Mouse (Mus musculus): ENCODE results near the gene Sdhb. TPM values are rescaled to one million over a fixed set of nuclear protein-coding genes. Genes with fewer than 3 reads are reported as not detected.

The Sdhb gene
- polyA plus RNA-seq, 1 experiment from 2014 or later: 401 TPM

DNA sequence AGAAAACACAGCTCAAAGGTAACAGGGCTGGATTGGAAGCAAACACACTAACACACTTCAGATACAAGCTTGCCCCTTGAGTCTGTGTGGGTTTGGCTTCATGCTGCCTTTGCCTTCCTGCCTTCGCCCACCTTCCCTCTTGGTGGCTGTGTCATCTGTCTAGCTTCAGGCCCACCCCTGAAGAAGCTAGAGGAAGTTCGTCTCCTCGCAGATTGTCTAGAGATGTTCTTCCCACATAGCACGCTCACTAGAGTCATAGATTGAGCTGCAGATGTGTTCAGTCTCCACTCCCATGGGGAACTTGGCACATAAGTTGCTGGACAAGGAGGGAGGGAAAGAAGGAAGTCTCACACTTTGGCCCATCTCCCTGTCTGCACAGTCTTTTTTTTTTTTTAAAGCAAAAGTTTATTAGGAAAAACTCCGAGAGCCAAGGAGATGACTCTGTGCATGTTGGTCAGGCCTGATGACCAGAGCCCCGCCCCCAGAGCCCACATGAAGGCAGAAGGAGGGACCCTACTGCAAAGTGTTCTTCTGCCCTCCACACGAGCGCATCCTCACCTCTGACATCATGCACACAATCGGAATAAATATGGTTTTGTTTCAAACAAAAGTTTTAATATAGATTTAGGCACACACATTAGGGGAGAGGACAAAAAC lies 3.1 kb downstream of the Sdhb start:
- peaks cover 16% of the 10 kb centered on the region for H3K36me3 ChIP-seq (ENCODE audit: control insufficient read depth, insufficient read depth, low read length)
- H3K4me1 ChIP-seq (ENCODE audit: control insufficient read depth, insufficient read depth, low read length): peaks cover 21% of the 10 kb centered on the region
- H3K27me3 ChIP-seq (ENCODE audit: control insufficient read depth, insufficient read depth, low read length): no peaks in the 10 kb centered on the region
- H3K9me3 ChIP-seq (replicated peaks; ENCODE audit: control insufficient read depth, low read length): no peaks in the 10 kb centered on the region
- ATAC-seq (ENCODE audit: insufficient read depth, low FRiP score): no peak
- WGBS: 70% methylated on average over 9 of the region's 9 CpGs
- H3K27ac ChIP-seq (ENCODE audit: low read length): peak overlapping the region; percentile 79
- 0 out of 2 replicates have a peak overlapping the region, but pooled peaks have one; percentile 46 for H3K9ac ChIP-seq (ENCODE audit: low read length)
- no peak overlapping the region for H3K4me2 ChIP-seq (ENCODE audit: low read depth, low read length)
- H3K4me3 ChIP-seq (replicated peaks; ENCODE audit: low read length): no peak overlapping the region

DNA sequence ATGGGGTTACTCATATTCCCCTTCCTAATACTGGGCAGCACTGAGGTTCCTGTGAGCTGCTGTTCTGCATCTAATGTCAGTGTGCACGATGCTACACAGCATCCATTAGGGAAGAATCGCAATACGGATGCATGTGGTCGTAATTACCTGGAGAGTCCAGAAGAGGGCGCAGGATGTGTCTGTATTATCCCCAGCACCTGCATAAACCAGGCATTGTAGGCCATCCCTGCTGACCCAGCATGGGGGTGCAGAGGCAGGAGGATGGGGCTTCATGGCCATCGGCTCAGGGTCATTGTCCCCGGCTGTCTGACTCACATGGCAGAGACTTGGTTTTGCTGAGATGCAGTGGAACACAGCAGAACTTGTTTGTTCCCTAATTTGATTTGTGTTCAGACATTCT lies 3.6 kb downstream of the Sdhb start:
- Histone ChIP-seq H3K36me3 (ENCODE audit: control insufficient read depth, insufficient read depth, low read length) (peaks cover 16% of the 10 kb centered on the region), H3K4me2 (ENCODE audit: low read depth, low read length) (no peak overlapping the region), H3K9ac (ENCODE audit: low read length) (no peak overlapping the region), H3K27me3 (ENCODE audit: control insufficient read depth, insufficient read depth, low read length) (no peaks in the 10 kb centered on the region), H3K4me3 (replicated peaks; ENCODE audit: low read length) (no peak overlapping the region), H3K4me1 (ENCODE audit: control insufficient read depth, insufficient read depth, low read length) (peaks cover 21% of the 10 kb centered on the region), H3K9me3 (replicated peaks; ENCODE audit: control insufficient read depth, low read length) (no peaks in the 10 kb centered on the region), H3K27ac (ENCODE audit: low read length) (peak overlapping the region; percentile 31; the same call in 1 of the 2 replicates)
- 20% methylated on average over 7 of the region's 7 CpGs for WGBS
- no peak for ATAC-seq (ENCODE audit: insufficient read depth, low FRiP score)

DNA sequence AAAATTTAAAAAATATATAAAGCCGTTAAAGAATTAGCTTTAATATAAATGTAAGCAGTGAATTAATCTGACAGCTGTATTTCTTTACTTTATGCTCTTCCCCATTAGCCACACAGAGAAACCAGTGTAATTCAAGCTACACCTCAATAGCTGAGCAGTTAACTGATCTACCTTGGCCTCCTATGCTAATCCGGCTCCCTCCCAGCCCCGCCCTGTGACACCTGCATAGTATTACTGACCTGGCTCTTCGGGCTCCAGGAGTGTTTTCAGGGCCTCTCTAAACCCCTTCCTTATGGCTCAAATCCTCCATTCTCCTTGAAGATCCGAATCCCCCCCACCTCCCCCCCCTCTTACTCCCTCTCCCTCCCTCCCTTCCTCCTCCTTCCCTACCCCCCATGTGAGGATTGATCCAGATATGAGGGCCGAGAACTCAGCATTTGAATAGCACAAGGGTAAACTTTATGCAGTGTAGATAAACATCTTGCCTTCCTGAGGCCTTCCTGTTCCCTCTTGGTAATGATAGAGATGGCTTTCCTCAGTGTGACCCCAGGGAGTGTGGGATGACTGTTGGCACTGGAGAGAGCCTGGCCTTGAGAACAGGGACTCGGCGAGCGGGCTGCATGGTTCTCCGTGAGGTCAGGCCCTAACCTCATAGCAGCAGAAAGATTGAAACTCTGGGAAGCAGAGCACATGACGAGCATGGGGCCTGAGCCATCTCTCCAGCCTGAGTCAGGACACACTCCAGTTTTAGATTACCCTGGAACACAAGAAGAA lies 6.6 kb downstream of the Sdhb start:
- Histone ChIP-seq H3K27me3 (ENCODE audit: control insufficient read depth, insufficient read depth, low read length) (no peaks in the 10 kb centered on the region), H3K9me3 (replicated peaks; ENCODE audit: control insufficient read depth, low read length) (no peaks in the 10 kb centered on the region), H3K9ac (ENCODE audit: low read length) (no peak overlapping the region), H3K27ac (ENCODE audit: low read length) (no peak overlapping the region), H3K36me3 (ENCODE audit: control insufficient read depth, insufficient read depth, low read length) (peaks cover 27% of the 10 kb centered on the region), H3K4me3 (replicated peaks; ENCODE audit: low read length) (no peak overlapping the region), H3K4me1 (ENCODE audit: control insufficient read depth, insufficient read depth, low read length) (peaks cover 15% of the 10 kb centered on the region), H3K4me2 (ENCODE audit: low read depth, low read length) (no peak overlapping the region)
- WGBS: 74% methylated on average over 11 of the region's 11 CpGs
- no peak for ATAC-seq (ENCODE audit: insufficient read depth, low FRiP score)

- no peak overlapping the region for H3K4me2 ChIP-seq (ENCODE audit: low read depth, low read length)
- 70% methylated on average over 13 of the region's 13 CpGs for WGBS
- no peak overlapping the region for H3K4me3 ChIP-seq (replicated peaks; ENCODE audit: low read length)
- H3K36me3 ChIP-seq (ENCODE audit: control insufficient read depth, insufficient read depth, low read length): peaks cover 43% of the 10 kb centered on the region
- no peaks in the 10 kb centered on the region for H3K9me3 ChIP-seq (replicated peaks; ENCODE audit: control insufficient read depth, low read length)
- no peaks in the 10 kb centered on the region for H3K27me3 ChIP-seq (ENCODE audit: control insufficient read depth, insufficient read depth, low read length)
- H3K9ac ChIP-seq (ENCODE audit: low read length): no peak overlapping the region
- ATAC-seq (ENCODE audit: insufficient read depth, low FRiP score): peak; percentile 19; the same call in 1 of the 2 replicates
- H3K27ac ChIP-seq (ENCODE audit: low read length): peak overlapping the region; percentile 42; the same call in 1 of the 2 replicates
- no peaks in the 10 kb centered on the region for H3K4me1 ChIP-seq (ENCODE audit: control insufficient read depth, insufficient read depth, low read length)
Measured at GRCm38 (mm10) chr4:140971691-140972090, 10.7 kb downstream of the Sdhb start.

GRCm38 (mm10) chr4:140974408-140974807 lies 13.4 kb downstream of the Sdhb start:
- Histone ChIP-seq H3K9me3 (replicated peaks; ENCODE audit: control insufficient read depth, low read length) (no peaks in the 10 kb centered on the region), H3K4me2 (ENCODE audit: low read depth, low read length) (no peak overlapping the region), H3K9ac (ENCODE audit: low read length) (no peak overlapping the region), H3K4me1 (ENCODE audit: control insufficient read depth, insufficient read depth, low read length) (0 out of 2 replicates have a peak, but pooled peaks cover 4% of the 10 kb centered on the region), H3K4me3 (replicated peaks; ENCODE audit: low read length) (no peak overlapping the region), H3K27ac (ENCODE audit: low read length) (no peak overlapping the region), H3K36me3 (ENCODE audit: control insufficient read depth, insufficient read depth, low read length) (peaks cover 39% of the 10 kb centered on the region), H3K27me3 (ENCODE audit: control insufficient read depth, insufficient read depth, low read length) (no peaks in the 10 kb centered on the region)
- WGBS: 95% methylated on average over 6 of the region's 6 CpGs
- no peak for ATAC-seq (ENCODE audit: insufficient read depth, low FRiP score)

- 89% methylated on average over 7 of the region's 7 CpGs for WGBS
Measured at GRCm38 (mm10) chr4:140975356-140975755, 14.4 kb downstream of the Sdhb start.

GRCm38 (mm10) chr4:140977278-140977677 lies 16.3 kb downstream of the Sdhb start:
- ATAC-seq (ENCODE audit: insufficient read depth, low FRiP score): 0 out of 2 replicates have a peak, but pooled peaks have one; percentile 23
- Histone ChIP-seq H3K9ac (ENCODE audit: low read length) (peak overlapping the region; percentile 37), H3K27ac (ENCODE audit: low read length) (peak overlapping the region; percentile 79), H3K27me3 (ENCODE audit: control insufficient read depth, insufficient read depth, low read length) (no peaks in the 10 kb centered on the region), H3K4me2 (ENCODE audit: low read depth, low read length) (0 out of 2 replicates have a peak overlapping the region, but pooled peaks have one; percentile 10), H3K9me3 (replicated peaks; ENCODE audit: control insufficient read depth, low read length) (0 out of 2 replicates have a peak, but pooled peaks cover 3% of the 10 kb centered on the region), H3K36me3 (ENCODE audit: control insufficient read depth, insufficient read depth, low read length) (peaks cover 31% of the 10 kb centered on the region; the same call in 1 of the 2 replicates), H3K4me3 (replicated peaks; ENCODE audit: low read length) (no peak overlapping the region), H3K4me1 (ENCODE audit: control insufficient read depth, insufficient read depth, low read length) (0 out of 2 replicates have a peak, but pooled peaks cover 4% of the 10 kb centered on the region)
- WGBS: 74% methylated on average over 10 of the region's 10 CpGs

More at GRCm38 (mm10) chr4:140975356-140975755, 14.4 kb downstream of the Sdhb start:
- Histone ChIP-seq H3K9ac (ENCODE audit: low read length) (no peak overlapping the region), H3K9me3 (replicated peaks; ENCODE audit: control insufficient read depth, low read length) (no peaks in the 10 kb centered on the region), H3K4me3 (replicated peaks; ENCODE audit: low read length) (no peak overlapping the region), H3K27ac (ENCODE audit: low read length) (no peak overlapping the region), H3K4me2 (ENCODE audit: low read depth, low read length) (no peak overlapping the region), H3K27me3 (ENCODE audit: control insufficient read depth, insufficient read depth, low read length) (no peaks in the 10 kb centered on the region), H3K4me1 (ENCODE audit: control insufficient read depth, insufficient read depth, low read length) (0 out of 2 replicates have a peak, but pooled peaks cover 4% of the 10 kb centered on the region), H3K36me3 (ENCODE audit: control insufficient read depth, insufficient read depth, low read length) (peaks cover 41% of the 10 kb centered on the region)
- no peak for ATAC-seq (ENCODE audit: insufficient read depth, low FRiP score)

DNA sequence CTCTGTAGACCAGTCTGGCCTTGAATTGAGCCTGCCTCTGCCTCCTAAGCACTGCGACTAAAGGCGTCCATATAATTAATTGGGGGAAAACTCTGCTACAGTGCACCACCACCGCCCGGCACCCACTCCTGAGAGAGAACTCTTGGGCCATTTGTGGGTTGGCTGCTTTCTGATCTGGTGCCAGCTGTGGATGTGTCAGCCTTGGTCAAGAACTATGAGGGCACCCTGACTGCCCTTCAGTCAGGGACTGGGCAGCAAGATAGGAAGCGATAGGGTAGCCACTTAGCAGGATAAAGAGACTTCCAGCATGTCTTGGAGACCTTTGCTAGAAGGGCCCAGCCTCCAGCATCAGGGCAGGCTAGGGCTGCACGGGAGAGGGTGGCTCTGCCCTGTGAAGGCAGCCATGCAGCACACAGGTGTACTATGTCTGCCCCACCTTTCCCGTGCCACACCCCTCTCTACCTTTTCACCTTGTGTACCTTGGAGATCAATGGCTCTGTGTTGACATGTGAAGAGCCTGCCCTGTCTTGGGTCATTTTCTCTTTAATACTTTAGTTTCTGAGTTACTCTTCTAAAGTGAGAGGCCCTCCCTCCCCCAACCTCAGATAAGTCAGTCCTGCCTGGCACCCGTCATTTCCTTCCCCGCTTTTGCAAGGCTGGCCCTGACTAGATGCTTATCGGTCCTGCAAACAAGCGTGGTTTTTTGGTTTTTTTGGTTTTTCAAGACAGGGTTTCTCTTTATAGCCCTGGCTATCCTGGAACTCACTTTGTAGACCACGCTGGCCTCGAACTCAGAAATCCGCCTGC lies 17.1 kb downstream of the Sdhb start:
- ATAC-seq (ENCODE audit: insufficient read depth, low FRiP score): peak; percentile 63
- no peaks in the 10 kb centered on the region for H3K27me3 ChIP-seq (ENCODE audit: control insufficient read depth, insufficient read depth, low read length)
- no peak overlapping the region for H3K4me2 ChIP-seq (ENCODE audit: low read depth, low read length)
- 0 out of 2 replicates have a peak overlapping the region, but pooled peaks have one; percentile 5 for H3K9ac ChIP-seq (ENCODE audit: low read length)
- H3K36me3 ChIP-seq (ENCODE audit: control insufficient read depth, insufficient read depth, low read length): peaks cover 25% of the 10 kb centered on the region; the same call in 1 of the 2 replicates
- H3K27ac ChIP-seq (ENCODE audit: low read length): peak overlapping the region; percentile 79
- H3K4me3 ChIP-seq (replicated peaks; ENCODE audit: low read length): no peak overlapping the region
- WGBS: 75% methylated on average over 14 of the region's 14 CpGs
- H3K9me3 ChIP-seq (replicated peaks; ENCODE audit: control insufficient read depth, low read length): 0 out of 2 replicates have a peak, but pooled peaks cover 3% of the 10 kb centered on the region
- peaks cover 8% of the 10 kb centered on the region for H3K4me1 ChIP-seq (ENCODE audit: control insufficient read depth, insufficient read depth, low read length)

Data from stomach, embryonic 16.5 days (tissue).